Mouse (Mus musculus) liver, embryonic 14.5 days (tissue): ENCODE results near the gene Ttbk1.

ENCODE experiments used
- CTCF ChIP-seq: IDR thresholded peaks from 2 replicates; pipeline ENCODE4 v1.5.1; 2016; ENCODE audit warnings: antibody characterized with exemption, low read depth, control low read depth
- EP300 ChIP-seq: IDR thresholded peaks from 2 replicates; pipeline ENCODE4 v1.6.1; 2016; ENCODE audit warnings: antibody characterized with exemption, low read depth

DNA sequence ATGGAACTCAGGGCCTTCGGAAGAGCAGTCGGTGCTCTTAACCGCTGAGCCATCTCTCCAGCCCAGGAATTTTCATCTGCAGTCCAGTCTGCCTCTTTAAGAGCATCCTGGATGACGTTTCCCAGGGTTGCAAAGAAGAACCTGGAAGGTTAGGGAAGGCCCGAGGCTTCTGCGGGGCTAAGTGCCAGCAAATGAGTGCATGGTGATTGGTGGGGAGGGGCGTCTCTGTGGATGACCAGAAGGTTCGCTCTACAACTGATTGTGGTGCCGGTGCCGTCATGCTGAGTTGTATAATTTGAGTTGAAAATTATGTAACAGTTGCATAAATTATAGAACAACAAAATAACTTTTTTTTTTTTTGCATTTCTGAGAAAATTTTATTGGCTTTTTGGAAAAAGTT, 48.3 kb downstream of the Ttbk1 start:
- TF ChIP-seq CTCF = no peak
- TF ChIP-seq EP300 = no peak
